ENCODE assay signal across 12 mouse cellular contexts in the genomic region with DNA sequence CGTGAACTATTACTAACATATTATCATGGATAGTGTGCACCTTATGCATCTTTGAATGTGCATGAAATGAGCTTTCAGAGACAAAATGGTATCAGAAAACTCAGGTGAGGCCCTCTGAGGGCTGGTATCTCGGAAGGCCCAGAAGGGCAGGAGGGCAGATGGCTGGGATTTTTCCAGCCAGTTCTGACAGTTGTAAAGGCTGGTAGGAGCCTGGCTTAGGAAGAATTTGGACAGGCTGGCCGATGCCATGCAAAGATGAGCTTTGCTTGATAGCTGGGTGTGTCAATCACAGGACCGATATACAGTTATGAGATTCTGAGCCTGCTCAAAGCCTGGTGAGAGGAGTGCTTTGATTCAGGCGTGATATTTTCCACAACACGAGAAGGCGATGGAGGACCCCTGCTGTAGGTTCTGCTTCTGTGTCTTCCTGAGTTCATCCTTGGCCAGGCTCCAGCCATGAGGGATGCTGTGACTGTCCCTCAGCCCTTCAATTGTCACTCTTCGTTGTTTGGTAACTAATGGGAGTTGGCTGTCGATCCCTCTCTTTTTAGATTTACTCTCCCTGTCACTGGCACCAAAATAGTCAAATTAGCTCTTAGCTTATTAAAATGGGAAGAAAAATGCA.
"Had no signal": no experiment of that assay in that cellular context is flagged by ENCODE, and none has a peak within 500 bp of the region (broad histone marks: within the 10 kb centered on the region; RNA-seq: fewer than 3 reads in every experiment).

No protein-coding gene starts in this region.

- H3K27ac ChIP-seq: limb, embryonic 13.5 days; liver, embryonic 14.5 days; neural tube, embryonic 13.5 days had no signal

- H3K4me2 ChIP-seq: limb, embryonic 13.5 days; neural tube, embryonic 13.5 days had no signal

- H3K4me1 ChIP-seq: limb, embryonic 13.5 days; neural tube, embryonic 13.5 days had no signal

- H3K4me3 ChIP-seq: limb, embryonic 13.5 days; neural tube, embryonic 13.5 days had no signal

- H3K9me3 ChIP-seq: limb, embryonic 13.5 days; neural tube, embryonic 13.5 days had no signal

- H3K27me3 ChIP-seq: neural tube, embryonic 13.5 days had no signal

- H3K36me3 ChIP-seq: limb, embryonic 13.5 days; neural tube, embryonic 13.5 days had no signal

- DNase-seq: kidney, postnatal 25 days; layer of hippocampus, adult 9-11 months; layer of hippocampus, postnatal 36 days; lung, adult 18-20 months; midbrain, embryonic 14.5 days; right cerebral cortex, postnatal 4 days; spleen, adult 18-20 months; thymus, adult 18-20 months; thymus, postnatal 14 days had no signal

- H3K9ac ChIP-seq: limb, embryonic 13.5 days; liver, embryonic 14.5 days; neural tube, embryonic 13.5 days had no signal
